Mouse (Mus musculus) cerebellum, adult 18-20 months (tissue): ENCODE data around the gene Exoc8.
A peak's percentile ranks its signal among the peaks of the same experiment; 100 is the strongest.

Experiments used
- DNase-seq, 2 experiments: peaks; one replicate each; pipeline ENCODE4 v3.0.0; 2021

Exoc8 gene

GRCm38 (mm10) chr8:124897386-124898250 is at the start of gene Exoc8, which contains the start of gene Sprtn:
Exoc8 (minus strand) TSS chr8:124897705.
Sprtn (plus strand) TSS chr8:124897886.
- peak; percentile 96 to 99 for DNase-seq

GRCm38 (mm10) chr8:124944406-124944805 is 46.9 kb upstream of the Exoc8 start:
- no peak for DNase-seq

DNA sequence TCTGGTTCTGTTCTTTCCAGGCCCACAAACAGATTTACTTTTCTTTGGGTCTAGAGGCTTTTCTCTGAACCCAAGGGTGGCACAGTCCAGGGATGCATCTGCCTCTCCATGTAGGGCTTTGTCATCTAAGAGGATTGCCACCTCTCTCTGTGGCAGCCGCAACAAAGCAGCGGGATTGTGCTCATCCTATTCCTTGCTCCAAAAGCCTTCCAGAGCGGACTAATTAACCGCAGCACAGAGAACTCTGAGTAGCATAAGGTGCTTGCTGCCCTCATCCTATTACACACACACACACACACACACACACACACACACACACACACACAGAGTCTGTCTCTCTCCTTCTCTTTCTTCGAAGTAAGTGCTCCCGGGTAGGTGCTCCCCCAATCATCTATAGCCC is 46.3 kb upstream of the Exoc8 start:
- no peak for DNase-seq

- DNase-seq = no peak
Observed at GRCm38 (mm10) chr8:124937293-124937692, 39.8 kb upstream of the Exoc8 start.

GRCm38 (mm10) chr8:124936699-124937098 is 39.2 kb upstream of the Exoc8 start:
- no peak for DNase-seq

GRCm38 (mm10) chr8:124935116-124935515 is 37.6 kb upstream of the Exoc8 start:
- no peak for DNase-seq

GRCm38 (mm10) chr8:124932435-124932834 is 34.9 kb upstream of the Exoc8 start:
- no peak for DNase-seq

- no peak for DNase-seq
Observed at GRCm38 (mm10) chr8:124930649-124931048, 33.1 kb upstream of the Exoc8 start.

- no peak for DNase-seq
Observed at GRCm38 (mm10) chr8:124930086-124930485, 32.6 kb upstream of the Exoc8 start.

DNA sequence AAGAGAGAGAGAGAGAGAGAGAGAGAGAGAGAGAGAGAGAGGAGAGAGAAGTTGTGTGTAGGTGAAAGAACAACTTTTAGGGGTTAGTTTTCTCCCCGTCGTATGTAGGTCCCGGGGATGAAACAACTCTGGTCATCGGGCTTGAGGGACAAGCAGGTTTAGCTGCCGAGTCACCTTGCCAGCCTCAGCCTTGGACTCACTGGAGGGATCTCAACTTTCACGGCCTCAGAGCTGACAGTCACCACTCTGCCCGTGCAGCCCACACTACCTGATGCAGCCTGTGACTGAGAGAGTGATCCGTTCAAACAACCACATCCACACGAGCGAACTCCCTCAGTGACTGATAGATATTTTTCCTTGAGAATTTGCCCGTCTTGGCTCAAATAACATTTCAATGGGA is 31.5 kb upstream of the Exoc8 start:
- no peak for DNase-seq

DNA sequence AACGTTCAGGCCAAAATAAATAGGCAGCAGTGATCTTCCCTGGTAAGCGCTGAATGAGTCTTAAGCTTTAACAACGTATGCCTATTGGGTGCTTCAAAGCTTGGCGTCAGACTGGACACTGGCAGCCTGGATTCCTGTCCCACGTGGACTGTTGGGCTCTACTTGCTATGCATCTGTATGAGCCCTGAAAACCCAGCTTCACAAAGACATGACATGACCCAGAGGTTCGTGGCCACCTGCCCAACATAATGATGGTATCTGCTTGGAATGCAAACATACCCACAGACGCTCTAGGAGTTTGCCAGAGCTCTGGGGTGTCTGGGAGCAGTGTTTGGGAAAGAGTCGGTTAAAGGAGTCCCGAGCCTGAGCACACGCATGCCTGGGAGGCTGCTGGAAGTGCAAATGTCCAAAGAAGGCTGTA is 28.9 kb upstream of the Exoc8 start:
- no peak for DNase-seq

DNA sequence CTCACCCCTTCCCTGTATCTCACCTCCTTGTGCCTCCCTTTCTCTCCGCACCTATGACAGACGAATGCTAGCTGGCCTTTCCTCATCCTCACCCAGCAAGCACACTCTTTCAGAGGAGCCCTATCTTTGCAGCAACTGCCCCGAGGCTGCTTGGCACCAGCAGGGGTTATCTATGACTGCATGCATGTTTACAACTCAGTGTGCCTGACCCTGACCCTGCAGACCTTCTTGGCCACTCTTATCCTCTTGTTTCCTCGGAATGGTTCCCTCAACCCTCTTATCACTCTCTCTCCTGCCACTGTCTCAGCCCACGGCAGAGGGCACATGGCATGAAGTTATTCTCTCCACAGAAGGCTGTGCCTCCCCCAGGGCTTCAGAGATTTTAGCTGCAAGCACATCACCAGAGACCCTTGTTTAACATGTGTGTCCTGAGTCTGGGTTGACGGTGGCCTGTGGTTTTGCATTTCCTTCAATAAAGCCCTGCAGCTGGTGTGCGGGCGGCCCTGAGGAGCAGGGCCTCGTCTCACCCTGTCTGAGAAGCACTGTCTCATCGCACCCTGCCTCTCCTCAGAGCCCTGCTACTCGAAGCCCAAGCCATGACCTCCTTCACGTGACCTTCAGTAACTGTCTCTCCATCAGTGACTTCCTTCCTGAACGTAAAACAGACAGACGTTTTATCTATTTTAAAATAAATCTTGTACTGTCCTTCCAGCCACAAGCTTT is 28.2 kb upstream of the Exoc8 start:
- DNase-seq = no peak

- peak; percentile 22 to 40 for DNase-seq
Observed at GRCm38 (mm10) chr8:124923971-124924652, 26.6 kb upstream of the Exoc8 start.

- DNase-seq = no peak
Observed at GRCm38 (mm10) chr8:124922490-124923089, 25.1 kb upstream of the Exoc8 start.

DNA sequence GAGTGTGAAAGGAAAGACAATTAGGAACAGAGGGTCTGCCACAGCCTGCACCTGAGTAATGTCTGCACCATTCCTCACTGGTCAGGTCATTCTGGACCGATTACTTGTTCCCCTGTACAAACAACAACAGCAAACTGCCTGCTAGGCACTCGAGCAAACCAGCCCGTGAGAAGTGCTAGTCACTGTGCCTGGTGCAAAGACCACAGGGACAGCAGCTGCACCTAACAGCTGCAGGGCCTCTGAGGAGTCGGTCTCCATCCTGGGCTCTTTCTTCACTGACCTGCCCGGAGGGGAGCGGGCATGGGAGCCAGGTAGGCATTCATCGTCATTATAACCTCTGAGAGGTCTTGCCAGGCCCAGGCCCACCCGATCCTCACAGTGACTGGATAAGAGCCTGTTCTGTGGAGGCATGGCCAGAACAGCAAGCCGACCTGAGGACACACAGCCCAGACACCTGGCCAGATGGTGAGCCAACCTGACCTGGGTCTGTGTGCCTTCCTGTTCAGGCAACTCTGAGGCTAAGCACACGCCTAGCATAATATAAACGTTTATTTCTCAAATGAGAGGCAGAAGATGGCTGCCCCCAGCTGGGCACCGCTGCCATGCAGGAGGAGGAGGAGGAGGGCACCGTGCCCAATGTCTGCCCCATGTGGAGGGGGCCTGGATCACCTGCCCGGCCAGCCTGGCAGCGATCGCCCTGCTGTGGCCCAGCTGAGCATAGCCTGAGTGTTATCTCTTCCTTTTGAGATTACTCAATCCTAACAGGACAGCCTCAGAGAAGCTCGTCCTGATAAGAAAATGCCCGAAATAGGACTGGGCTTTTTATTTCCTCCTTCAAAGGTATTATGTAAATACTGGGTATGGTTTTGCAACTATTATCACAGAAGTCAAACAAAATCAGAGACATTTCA is 24.1 kb upstream of the Exoc8 start:
- DNase-seq = no peak

GRCm38 (mm10) chr8:124917741-124918484 is 20.4 kb upstream of the Exoc8 start:
- DNase-seq = peak; percentile 56 to 65

DNA sequence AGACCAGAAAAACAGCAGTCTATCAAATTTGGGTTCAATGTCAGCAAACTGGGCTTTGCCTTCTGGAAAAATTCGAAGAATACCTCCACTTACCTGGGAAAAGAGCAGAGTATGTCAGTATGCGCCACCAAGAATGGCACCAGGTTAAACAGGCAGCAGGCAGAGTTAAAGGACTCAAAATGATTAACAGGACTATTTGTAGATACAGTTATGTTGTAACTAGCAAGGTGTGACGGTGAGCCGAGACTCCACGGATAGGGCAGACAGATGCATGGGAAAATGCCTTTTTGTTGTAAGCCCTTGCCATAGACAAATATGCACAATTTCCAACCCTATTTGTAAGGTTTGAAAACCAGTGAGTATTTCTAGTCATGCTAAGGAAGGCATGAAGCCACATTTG is 16.6 kb upstream of the Exoc8 start:
- no peak for DNase-seq

GRCm38 (mm10) chr8:124911938-124912872 is 14.7 kb upstream of the Exoc8 start:
- DNase-seq = peak in 1 of 2 experiments; percentile 38

DNA sequence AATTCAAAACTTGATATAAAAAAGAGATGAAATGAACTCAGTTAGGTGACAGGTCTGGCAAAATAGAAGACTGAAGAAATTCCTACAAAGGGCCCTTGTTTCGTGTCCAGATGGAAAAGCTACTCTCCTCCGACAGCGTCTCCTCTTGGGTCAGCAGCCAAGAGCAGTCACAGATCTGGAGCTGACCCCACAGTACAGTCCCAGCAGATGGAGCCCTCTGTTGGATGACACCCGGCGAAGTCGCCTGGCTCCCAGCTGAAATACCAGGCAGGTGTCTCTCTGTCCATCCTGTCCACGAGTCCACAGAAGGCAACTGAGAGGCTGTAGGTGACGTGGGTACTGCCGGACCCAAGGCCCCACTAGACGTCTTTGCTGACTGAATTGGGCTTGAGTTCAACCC is 12.8 kb upstream of the Exoc8 start:
- DNase-seq = peak; percentile 83 to 92

DNA sequence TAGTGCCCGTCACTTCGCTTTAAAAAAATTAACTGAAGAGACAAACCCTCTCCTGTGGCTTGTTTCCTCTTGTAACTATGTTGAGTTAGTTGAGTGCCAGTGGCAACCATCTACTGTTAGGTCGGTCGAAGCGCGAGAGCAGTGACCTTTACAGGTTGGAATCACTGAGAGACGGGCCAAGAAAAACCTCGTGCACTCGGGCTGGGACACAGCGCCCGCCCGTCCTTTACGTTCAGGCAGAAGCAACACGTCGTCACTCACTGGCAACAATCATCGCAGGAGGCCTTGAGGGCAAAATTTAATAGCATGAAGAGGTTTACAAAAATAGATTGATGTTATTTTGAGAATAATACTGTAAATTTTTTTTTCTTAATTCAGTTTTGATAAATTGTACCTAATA is 12.4 kb upstream of the Exoc8 start:
- DNase-seq = peak in 1 of 2 experiments; percentile 29
